ENCODE assay signal across 18 mouse cellular contexts in genomic region chr11:97210728-97211400, GRCm38 (mm10). TPM values are rescaled to one million over a fixed set of nuclear protein-coding genes. Genes with fewer than 3 reads are reported as not detected.
DNase-seq lines count a peak whose midpoint lies in the region; ATAC-seq and TF ChIP-seq lines count a peak whose summit lies in the region.
"Had no signal": no experiment of that assay in that cellular context is flagged by ENCODE, and none has a peak within 500 bp of the region (broad histone marks: within the 10 kb centered on the region; RNA-seq: fewer than 3 reads in every experiment).

No protein-coding gene starts in this region.

- H3K27ac ChIP-seq in liver, adult 2 months (replicated peaks; ENCODE audit: insufficient read depth, low read depth, low read length), result peak overlapping the region; percentile 80
- no peak overlapping the region for H3K27ac ChIP-seq in liver, embryonic 12.5 days
- H3K27ac ChIP-seq in intestine, embryonic 14.5 days (ENCODE audit: low read depth), result peak overlapping the region; percentile 57
- H3K27ac ChIP-seq in intestine, postnatal 0 days (ENCODE audit: low read depth, low read length), result peak overlapping the region; percentile 46
- H3K27ac ChIP-seq in liver, postnatal 0 days (ENCODE audit: low read depth), result peak overlapping the region; percentile 75
- H3K27ac ChIP-seq in hindbrain, embryonic 13.5 days, result no peak overlapping the region
- H3K27ac ChIP-seq: forebrain, embryonic 15.5 days; midbrain, embryonic 12.5 days; neural tube, embryonic 15.5 days had no signal

- no peak for TF ChIP-seq EP300 in liver, postnatal 0 days (IDR thresholded peaks at IDR 0.05; ENCODE audit: low read depth)

- no peak for TF ChIP-seq POLR2A in liver, adult 2 months (IDR thresholded peaks at IDR 0.05; ENCODE audit: extremely low read depth, insufficient read depth, low read length)

- H3K4me2 ChIP-seq in liver, embryonic 12.5 days, result no peak overlapping the region
- H3K4me2 ChIP-seq in intestine, embryonic 14.5 days (ENCODE audit: low read length), result no peak overlapping the region
- H3K4me2 ChIP-seq in intestine, postnatal 0 days (replicated peaks; ENCODE audit: low read depth), result no peak overlapping the region
- H3K4me2 ChIP-seq in liver, postnatal 0 days (ENCODE audit: low read depth, low read length), result no peak overlapping the region
- H3K4me2 ChIP-seq in hindbrain, embryonic 13.5 days, result no peak overlapping the region
- H3K4me2 ChIP-seq: forebrain, embryonic 15.5 days; midbrain, embryonic 12.5 days; neural tube, embryonic 15.5 days had no signal

- no peak for TF ChIP-seq CTCF in liver, adult 2 months (IDR thresholded peaks at IDR 0.05; ENCODE audit: low read depth, low read length)
- no peak for TF ChIP-seq CTCF in intestine, postnatal 0 days (IDR thresholded peaks at IDR 0.05; ENCODE audit: low read depth)
- no peak for TF ChIP-seq CTCF in liver, postnatal 0 days (IDR thresholded peaks at IDR 0.05; ENCODE audit: low read depth)

- no peak for ATAC-seq in liver, embryonic 12.5 days
- ATAC-seq in intestine, embryonic 14.5 days (replicated peaks; ENCODE audit: low FRiP score, low TSS enrichment, low read depth), result peak; percentile 54
- peak; percentile 74 for ATAC-seq in intestine, postnatal 0 days
- peak; percentile 86 for ATAC-seq in liver, postnatal 0 days
- ATAC-seq in hindbrain, embryonic 13.5 days (ENCODE audit: low FRiP score), result no peak
- ATAC-seq: forebrain, embryonic 15.5 days; inflammation-experienced regulatory T-cells, adult 6 months; lung, postnatal 0 days had no signal

- H3K4me1 ChIP-seq in liver, adult 2 months (ENCODE audit: control insufficient read depth, insufficient read depth, low read length), result peaks cover 8% of the 10 kb centered on the region
- H3K4me1 ChIP-seq in liver, embryonic 12.5 days, result peaks cover 20% of the 10 kb centered on the region
- H3K4me1 ChIP-seq in intestine, embryonic 14.5 days (replicated peaks; ENCODE audit: control insufficient read depth, insufficient read depth, low read length), result no peaks in the 10 kb centered on the region
- no peaks in the 10 kb centered on the region for H3K4me1 ChIP-seq in intestine, postnatal 0 days (replicated peaks; ENCODE audit: control insufficient read depth, insufficient read depth, low read length)
- no peaks in the 10 kb centered on the region for H3K4me1 ChIP-seq in liver, postnatal 0 days (ENCODE audit: insufficient read depth)
- no peaks in the 10 kb centered on the region for H3K4me1 ChIP-seq in hindbrain, embryonic 13.5 days (replicated peaks)
- H3K4me1 ChIP-seq: forebrain, embryonic 15.5 days; midbrain, embryonic 12.5 days; neural tube, embryonic 15.5 days had no signal

- H3K4me3 ChIP-seq in liver, adult 2 months (ENCODE audit: insufficient read depth, low read depth, low read length), result no peak overlapping the region
- no peak overlapping the region for H3K4me3 ChIP-seq in liver, embryonic 12.5 days
- no peak overlapping the region for H3K4me3 ChIP-seq in intestine, embryonic 14.5 days (ENCODE audit: low read depth, low read length)
- H3K4me3 ChIP-seq in intestine, postnatal 0 days (ENCODE audit: low read depth, low read length), result no peak overlapping the region
- no peak overlapping the region for H3K4me3 ChIP-seq in liver, postnatal 0 days (ENCODE audit: low read depth, low read length)
- no peak overlapping the region for H3K4me3 ChIP-seq in hindbrain, embryonic 13.5 days
- H3K4me3 ChIP-seq: forebrain, embryonic 15.5 days; midbrain, embryonic 12.5 days; neural tube, embryonic 15.5 days had no signal

- WGBS in liver, adult 2 months, result 31% methylated on average over 9 of the region's 9 CpGs
- WGBS in liver, embryonic 12.5 days (ENCODE audit: insufficient replicate concordance), result 74% methylated on average over 9 of the region's 9 CpGs
- 54% methylated on average over 9 of the region's 9 CpGs for WGBS in intestine, embryonic 14.5 days
- WGBS in intestine, postnatal 0 days, result 39% methylated on average over 9 of the region's 9 CpGs
- 63% methylated on average over 9 of the region's 9 CpGs for WGBS in liver, postnatal 0 days (ENCODE audit: insufficient replicate concordance)
- WGBS in hindbrain, embryonic 13.5 days, result 91% methylated on average over 9 of the region's 9 CpGs

- H3K9ac ChIP-seq in liver, adult 2 months (ENCODE audit: low read depth, low read length), result no peak overlapping the region
- H3K9ac ChIP-seq in liver, embryonic 12.5 days, result no peak overlapping the region
- H3K9ac ChIP-seq in intestine, embryonic 14.5 days (ENCODE audit: low read length), result no peak overlapping the region
- H3K9ac ChIP-seq in intestine, postnatal 0 days (ENCODE audit: low read depth, low read length), result no peak overlapping the region
- no peak overlapping the region for H3K9ac ChIP-seq in liver, postnatal 0 days (replicated peaks)
- H3K9ac ChIP-seq in hindbrain, embryonic 13.5 days, result no peak overlapping the region
- H3K9ac ChIP-seq: forebrain, embryonic 15.5 days; midbrain, embryonic 12.5 days; neural tube, embryonic 15.5 days had no signal

- no peaks in the 10 kb centered on the region for H3K9me3 ChIP-seq in liver, embryonic 12.5 days (replicated peaks)
- no peaks in the 10 kb centered on the region for H3K9me3 ChIP-seq in intestine, embryonic 14.5 days (ENCODE audit: control insufficient read depth, low read length)
- no peaks in the 10 kb centered on the region for H3K9me3 ChIP-seq in intestine, postnatal 0 days (ENCODE audit: control insufficient read depth)
- H3K9me3 ChIP-seq in liver, postnatal 0 days (ENCODE audit: low read length), result no peaks in the 10 kb centered on the region
- H3K9me3 ChIP-seq in hindbrain, embryonic 13.5 days, result no peaks in the 10 kb centered on the region
- H3K9me3 ChIP-seq: forebrain, embryonic 15.5 days; midbrain, embryonic 12.5 days; neural tube, embryonic 15.5 days had no signal

- DNase-seq in liver, adult 2 months (ENCODE audit: extremely low read depth, low read depth, low spot score), result peak; percentile 96
- peak; percentile 56 for DNase-seq in intestine, embryonic 14.5 days (ENCODE audit: low spot score)
- no peak for DNase-seq in liver, postnatal 0 days
- no peak for DNase-seq in Muller cell, postnatal 12 days (ENCODE audit: inconsistent ontology term)
- DNase-seq in cerebellum, adult 11 months, result no peak
- DNase-seq: adrenal gland, postnatal 36 days; cerebellum, adult 9-11 months; gastrocnemius, postnatal 36 days; retina, postnatal 1 day; thymus, postnatal 25 days had no signal

- peaks cover 32% of the 10 kb centered on the region; the same call in 1 of the 2 replicates for H3K36me3 ChIP-seq in liver, adult 2 months (ENCODE audit: control insufficient read depth, insufficient read depth, low read length)
- peaks cover 75% of the 10 kb centered on the region for H3K36me3 ChIP-seq in liver, embryonic 12.5 days
- H3K36me3 ChIP-seq in intestine, embryonic 14.5 days (ENCODE audit: control insufficient read depth, insufficient read depth, low read length), result peaks cover 81% of the 10 kb centered on the region
- H3K36me3 ChIP-seq in intestine, postnatal 0 days (ENCODE audit: control insufficient read depth, insufficient read depth), result peaks cover 61% of the 10 kb centered on the region
- peaks cover 54% of the 10 kb centered on the region for H3K36me3 ChIP-seq in liver, postnatal 0 days (replicated peaks; ENCODE audit: insufficient read depth, low read length)
- peaks cover 95% of the 10 kb centered on the region for H3K36me3 ChIP-seq in hindbrain, embryonic 13.5 days

- no peaks in the 10 kb centered on the region for H3K79me2 ChIP-seq in liver, adult 2 months (ENCODE audit: control insufficient read depth, insufficient read depth, low read length)

- H3K27me3 ChIP-seq in liver, adult 2 months (ENCODE audit: control insufficient read depth, insufficient read depth, low read length), result no peaks in the 10 kb centered on the region
- no peaks in the 10 kb centered on the region for H3K27me3 ChIP-seq in liver, embryonic 12.5 days (replicated peaks)
- no peaks in the 10 kb centered on the region for H3K27me3 ChIP-seq in intestine, embryonic 14.5 days (replicated peaks; ENCODE audit: control insufficient read depth, insufficient read depth, low read length)
- no peaks in the 10 kb centered on the region for H3K27me3 ChIP-seq in intestine, postnatal 0 days (replicated peaks; ENCODE audit: control insufficient read depth, insufficient read depth, low read length)
- no peaks in the 10 kb centered on the region for H3K27me3 ChIP-seq in liver, postnatal 0 days (ENCODE audit: insufficient read depth, low read length)
- H3K27me3 ChIP-seq in hindbrain, embryonic 13.5 days, result no peaks in the 10 kb centered on the region
- H3K27me3 ChIP-seq: forebrain, embryonic 15.5 days; midbrain, embryonic 12.5 days; neural tube, embryonic 15.5 days had no signal

RNA-seq across cellular contexts. Expression of gene Kpnb1, which starts 23.2 kb away (rescaled TPM):
- 40.7 and 44.6 TPM in 2 replicates for total RNA-seq in liver, adult 2 months (2014; rRNA removed)
- polyA plus RNA-seq in liver, adult 2 months (2012; rRNA removed), result 14.9 and 16.2 TPM in 2 replicates
- polyA plus RNA-seq in liver, embryonic 12.5 days (2016; fragmentation: Nextera tagmentation; extraction: Ambion mirVana), result 38.5 and 39.3 TPM in 2 replicates
- polyA plus RNA-seq in intestine, embryonic 14.5 days (2014; fragmentation: Nextera tagmentation; extraction: Ambion mirVana), result 79.9 and 86.0 TPM in 2 replicates
- polyA plus RNA-seq in intestine, postnatal 0 days (2015; fragmentation: Nextera tagmentation; extraction: Ambion mirVana), result 17.5 and 18.1 TPM in 2 replicates
- polyA plus RNA-seq in liver, postnatal 0 days (2015; fragmentation: Nextera tagmentation; extraction: Ambion mirVana), result 12.1 and 12.3 TPM in 2 replicates
- 36.7 and 39.7 TPM in 2 replicates for polyA plus RNA-seq in hindbrain, embryonic 13.5 days (2015; fragmentation: Nextera tagmentation; extraction: Ambion mirVana)

RNA-seq across cellular contexts. Expression of gene Tbkbp1, which starts 59.6 kb away (rescaled TPM):
- total RNA-seq in liver, adult 2 months (2014; rRNA removed), result 1.0 and 1.9 TPM in 2 replicates
- polyA plus RNA-seq in liver, adult 2 months (2012; rRNA removed), result 6.1 and 6.4 TPM in 2 replicates
- 3.6 and 4.0 TPM in 2 replicates for polyA plus RNA-seq in liver, embryonic 12.5 days (2016; fragmentation: Nextera tagmentation; extraction: Ambion mirVana)
- polyA plus RNA-seq in intestine, embryonic 14.5 days (2014; fragmentation: Nextera tagmentation; extraction: Ambion mirVana), result 3.2 and 3.9 TPM in 2 replicates
- 1.7 and 2.4 TPM in 2 replicates for polyA plus RNA-seq in intestine, postnatal 0 days (2015; fragmentation: Nextera tagmentation; extraction: Ambion mirVana)
- 1.6 and 1.8 TPM in 2 replicates for polyA plus RNA-seq in liver, postnatal 0 days (2015; fragmentation: Nextera tagmentation; extraction: Ambion mirVana)
- polyA plus RNA-seq in hindbrain, embryonic 13.5 days (2015; fragmentation: Nextera tagmentation; extraction: Ambion mirVana), result 7.3 and 8.2 TPM in 2 replicates

Comparison
In these comparisons a context has a peak if more than half of its experiments do, and no peak if none do; other contexts are left out.
1. DNase-seq: peak in liver, adult 2 months (single experiment) and intestine, embryonic 14.5 days (single experiment); none in liver, postnatal 0 days (single experiment), Muller cell, postnatal 12 days (single experiment) and cerebellum, adult 11 months (single experiment).
2. H3K27ac ChIP-seq: peak in liver, adult 2 months (single experiment), intestine, embryonic 14.5 days (single experiment), intestine, postnatal 0 days (single experiment) and liver, postnatal 0 days (single experiment); none in liver, embryonic 12.5 days (single experiment) and hindbrain, embryonic 13.5 days (single experiment).
3. ATAC-seq: peak in intestine, embryonic 14.5 days (single experiment), intestine, postnatal 0 days (single experiment) and liver, postnatal 0 days (single experiment); none in liver, embryonic 12.5 days (single experiment) and hindbrain, embryonic 13.5 days (single experiment).